Mouse (Mus musculus) cerebellum, adult (tissue): ENCODE measurements around the gene Skp1a.
A peak's percentile ranks its signal among the peaks of the same experiment; 100 is the strongest.

Experiments
- ATAC-seq: cut with Nextera tagmentation; 2 replicates; pipeline ENCODE4 v1.9.2; 2017; ENCODE audit warnings: mild to moderate bottlenecking, moderate library complexity, mixed read lengths; ENCODE audit not compliant: insufficient number of reproducible peaks, low FRiP score, low TSS enrichment

Gene Skp1a

DNA sequence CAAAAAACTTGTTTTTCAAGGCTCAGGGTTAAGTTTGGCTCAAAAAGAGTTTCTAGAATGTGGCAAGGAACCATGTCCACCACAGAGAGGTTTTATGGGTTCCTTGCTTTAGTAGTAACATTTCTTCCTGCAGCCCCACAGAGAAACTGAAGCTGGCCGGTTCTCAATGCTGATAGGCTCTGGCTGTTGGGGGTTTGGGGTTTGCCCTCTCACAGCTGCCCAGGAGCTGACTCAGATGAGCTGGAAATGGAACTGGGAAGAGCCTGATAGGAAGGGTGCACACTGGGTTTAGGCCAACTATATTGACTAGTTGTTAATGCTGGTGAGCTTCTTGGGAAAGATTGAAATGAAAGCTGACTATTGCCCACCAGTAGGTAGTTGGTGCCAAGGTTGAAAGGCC lies 20.9 kb downstream of the Skp1a start:
- ATAC-seq: no peak

DNA sequence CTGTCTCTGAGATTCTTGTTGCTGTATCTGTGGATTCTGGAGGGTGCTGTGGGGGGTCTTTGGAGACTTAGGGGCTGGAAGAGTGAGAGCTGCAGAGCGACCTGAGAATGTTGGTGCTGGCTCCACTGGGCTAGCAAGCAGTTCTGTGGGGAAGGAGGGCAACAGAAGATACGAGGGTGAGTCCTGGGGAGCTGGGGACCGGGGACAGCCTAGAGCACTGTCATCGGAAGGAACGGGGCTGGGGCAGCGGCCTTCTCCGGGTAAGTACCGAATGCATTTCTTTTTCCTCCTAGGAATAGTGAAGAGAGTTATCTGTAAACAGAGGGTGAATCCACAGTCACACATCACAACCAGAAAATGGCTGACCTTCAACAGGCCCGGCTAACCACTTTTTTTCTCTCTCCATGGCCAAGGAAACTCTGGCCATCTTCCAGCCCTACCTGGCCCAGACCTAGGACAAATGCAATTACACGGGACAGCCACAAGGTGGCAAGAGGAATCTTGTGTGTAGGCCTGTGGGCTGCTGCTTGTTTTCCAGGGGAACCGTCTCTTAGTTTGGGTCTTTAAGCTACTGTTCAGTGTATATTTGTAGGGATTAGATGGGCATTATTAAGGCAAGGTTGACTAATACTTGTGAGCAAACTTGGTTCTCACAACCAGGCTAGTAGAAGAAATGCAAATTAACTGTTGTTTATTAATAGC lies 22.0 kb downstream of the Skp1a start:
- peak; percentile 56; the same call in 1 of the 2 replicates for ATAC-seq

DNA sequence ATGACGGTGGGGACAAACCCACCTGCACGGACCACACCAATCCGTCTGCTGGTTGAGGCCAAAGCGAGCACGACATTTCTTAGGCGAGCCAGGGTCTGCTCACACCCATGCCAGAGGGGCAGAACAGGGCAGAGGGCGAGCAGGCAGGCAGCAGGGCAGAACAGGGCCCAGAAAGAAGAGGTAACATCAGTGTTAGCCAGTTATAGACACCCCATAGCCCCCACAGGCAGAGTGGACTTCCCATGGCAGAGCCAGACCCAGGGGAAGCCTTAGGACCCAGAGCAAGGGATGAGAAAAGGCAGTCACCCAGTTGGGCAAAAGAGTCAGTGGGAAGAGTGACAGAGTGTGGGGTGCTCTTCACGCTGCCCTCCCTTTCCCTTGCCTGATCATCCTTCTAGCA lies 23.3 kb downstream of the Skp1a start:
- ATAC-seq: no peak

DNA sequence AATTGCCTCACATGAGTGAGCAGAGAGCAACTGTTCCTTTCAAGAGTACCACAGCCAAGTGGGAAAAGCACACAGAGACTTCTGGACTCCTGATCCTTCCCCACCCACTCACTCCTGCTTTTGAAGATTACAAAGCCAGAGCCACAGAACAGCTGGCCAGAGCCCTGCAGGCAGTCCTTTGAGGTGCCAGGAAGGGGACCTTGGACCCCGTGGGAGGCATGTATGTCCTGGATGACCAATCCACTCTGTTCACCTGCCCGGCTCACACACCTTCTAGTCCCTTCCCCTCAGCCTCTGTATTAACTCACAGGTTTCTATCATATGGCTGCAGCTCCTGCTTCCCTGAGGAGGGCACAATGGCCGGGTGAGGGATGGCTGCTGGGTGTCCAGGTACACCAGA lies 25.6 kb downstream of the Skp1a start:
- ATAC-seq: no peak

DNA sequence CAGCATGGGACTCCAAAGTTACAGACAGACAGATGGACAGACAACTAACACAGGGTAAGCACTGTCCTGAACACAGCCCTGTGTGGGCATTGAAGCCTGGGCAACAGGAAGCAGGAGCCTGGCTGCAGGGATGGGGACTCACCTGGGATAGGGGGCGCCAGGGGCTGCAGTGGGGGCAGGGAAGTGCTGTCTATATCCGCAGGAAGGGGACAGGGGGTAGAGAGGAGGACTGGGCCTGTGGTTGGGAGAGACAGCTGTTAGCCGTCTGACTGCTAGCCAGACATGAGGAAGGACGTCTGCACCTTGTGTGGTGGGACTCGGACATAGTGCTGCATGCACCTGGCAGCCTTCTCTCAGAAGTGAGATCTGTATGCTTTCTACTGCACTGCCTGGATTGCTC lies 26.9 kb downstream of the Skp1a start:
- no peak for ATAC-seq

DNA sequence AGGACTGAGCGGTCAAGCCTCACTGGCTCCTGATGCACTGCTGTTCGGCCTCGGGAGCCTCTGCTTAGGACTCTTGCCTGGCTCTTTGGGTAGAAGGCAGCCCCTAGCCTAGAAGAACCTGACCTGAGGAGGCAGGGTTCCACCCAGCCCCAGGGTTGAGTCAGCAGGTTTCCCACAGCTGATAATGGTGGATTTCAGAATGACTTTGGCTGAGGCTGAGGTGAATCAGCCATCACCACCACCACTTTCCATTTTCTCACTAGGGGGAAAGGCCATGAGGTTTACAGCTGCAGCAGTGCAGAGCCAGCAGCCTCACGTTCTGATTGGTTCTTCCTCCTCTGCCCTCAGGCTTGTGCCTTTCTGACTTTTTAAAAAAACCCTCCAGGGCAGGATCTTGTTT lies 29.1 kb downstream of the Skp1a start:
- ATAC-seq: no peak

DNA sequence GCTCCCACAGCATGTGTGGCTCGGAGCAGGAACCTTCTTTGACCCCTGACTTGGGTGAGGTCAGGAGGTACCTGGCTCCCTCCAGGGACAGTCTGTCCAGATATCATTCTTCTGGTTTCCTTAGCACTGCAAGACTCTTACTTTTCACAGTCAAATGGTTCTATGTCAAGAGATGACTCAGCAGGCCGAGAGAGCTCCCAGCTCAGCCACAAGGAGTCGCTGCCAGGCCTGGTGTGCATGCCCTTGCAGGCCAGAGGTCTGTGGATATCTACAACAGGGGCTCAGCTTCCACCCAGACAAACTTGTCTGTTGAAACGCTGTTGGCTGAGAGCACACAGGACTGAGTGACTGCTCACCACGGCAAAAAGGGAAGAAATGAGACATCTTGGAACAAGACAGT lies 30.1 kb downstream of the Skp1a start:
- ATAC-seq: no peak

DNA sequence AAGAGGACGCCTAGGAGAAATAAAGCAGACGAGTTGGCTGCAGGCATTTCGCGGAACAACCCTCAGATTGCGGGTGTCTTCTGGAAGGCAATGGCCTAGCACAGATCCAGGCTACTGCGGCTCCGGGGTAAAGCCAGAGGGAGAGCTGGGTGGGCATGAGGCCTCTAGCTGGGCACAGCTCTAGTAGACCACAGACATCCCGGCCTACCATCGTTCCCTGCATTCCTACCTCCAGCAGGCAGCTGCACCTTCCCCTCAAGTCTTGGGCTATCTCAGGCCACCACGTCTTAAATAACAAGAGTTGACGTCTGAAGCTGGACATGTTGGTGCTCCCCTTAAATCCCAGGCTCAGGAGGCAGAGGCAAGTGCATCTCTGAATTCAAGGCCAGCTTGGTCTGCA lies 30.5 kb downstream of the Skp1a start:
- no peak for ATAC-seq

DNA sequence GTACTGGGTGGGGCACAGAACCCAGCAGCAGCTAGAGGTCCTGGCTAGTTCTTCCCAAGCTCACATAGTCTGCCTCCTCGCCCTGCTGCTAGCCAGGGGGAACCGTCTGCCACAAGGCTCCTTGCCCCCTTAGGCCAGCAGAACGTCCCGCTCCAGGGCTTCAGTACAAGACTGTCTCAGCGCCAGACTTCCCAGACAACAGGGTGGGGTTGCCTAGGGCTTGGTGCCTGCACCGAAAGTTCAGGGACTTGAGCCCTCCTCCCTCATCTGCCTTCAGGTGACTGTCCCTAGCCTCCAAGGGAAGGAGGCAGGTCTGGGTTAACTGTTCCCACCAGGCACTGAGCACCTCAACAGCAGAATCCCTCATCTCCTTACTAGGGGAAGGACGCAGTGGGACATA lies 33.1 kb downstream of the Skp1a start:
- no peak for ATAC-seq

DNA sequence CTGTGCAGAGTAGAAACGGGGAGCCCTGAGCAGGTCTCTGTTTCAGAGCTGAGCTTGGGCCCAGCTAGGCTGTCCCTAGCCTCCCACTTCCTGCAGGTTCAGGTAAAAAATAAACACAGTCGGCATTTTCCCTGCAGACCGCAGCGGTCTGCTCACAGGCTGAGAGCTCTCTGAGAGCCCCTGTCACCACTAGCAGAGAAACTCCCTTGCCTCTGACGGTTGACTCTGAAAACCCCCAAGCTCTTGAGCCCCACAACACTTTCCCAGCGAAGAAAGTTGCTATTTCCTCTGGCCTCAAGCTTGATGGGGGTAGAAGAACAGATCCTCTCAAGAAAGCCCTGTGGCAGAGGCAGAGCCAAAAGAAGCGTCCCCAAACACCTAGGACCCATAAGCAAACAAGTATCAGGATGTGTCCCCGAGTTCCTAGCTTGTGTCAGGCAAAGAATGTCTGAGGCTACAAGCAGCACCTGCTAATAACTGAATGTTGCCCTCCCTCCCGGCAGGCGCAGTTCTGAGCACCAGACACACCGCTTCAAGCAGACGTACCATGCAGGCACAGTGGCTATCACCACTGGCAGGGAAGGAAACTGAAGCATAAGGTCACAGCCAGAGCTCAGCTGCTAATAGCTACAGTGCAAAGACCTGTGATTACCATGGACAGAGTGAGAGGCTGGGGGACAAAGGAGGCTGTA lies 34.0 kb downstream of the Skp1a start:
- ATAC-seq: no peak

DNA sequence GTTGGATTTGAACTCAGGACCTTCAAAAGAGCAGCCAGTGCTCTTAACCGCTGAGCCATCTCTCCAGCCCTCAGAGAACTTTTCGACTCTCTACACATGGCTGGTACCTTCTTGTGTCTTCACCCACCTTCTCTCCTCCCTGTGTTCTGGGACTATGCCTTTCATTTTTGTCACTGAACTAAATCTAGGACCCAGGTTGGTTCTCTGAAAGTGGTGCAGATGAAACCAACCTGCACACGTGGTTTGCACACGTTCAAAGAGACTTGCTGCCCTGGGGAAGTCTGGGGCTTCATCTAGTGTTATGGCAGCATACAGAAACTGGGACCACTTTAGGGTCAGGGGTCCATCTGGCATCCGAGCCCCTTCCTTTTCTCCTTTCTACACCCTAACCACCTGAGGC lies 35.5 kb downstream of the Skp1a start:
- no peak for ATAC-seq

DNA sequence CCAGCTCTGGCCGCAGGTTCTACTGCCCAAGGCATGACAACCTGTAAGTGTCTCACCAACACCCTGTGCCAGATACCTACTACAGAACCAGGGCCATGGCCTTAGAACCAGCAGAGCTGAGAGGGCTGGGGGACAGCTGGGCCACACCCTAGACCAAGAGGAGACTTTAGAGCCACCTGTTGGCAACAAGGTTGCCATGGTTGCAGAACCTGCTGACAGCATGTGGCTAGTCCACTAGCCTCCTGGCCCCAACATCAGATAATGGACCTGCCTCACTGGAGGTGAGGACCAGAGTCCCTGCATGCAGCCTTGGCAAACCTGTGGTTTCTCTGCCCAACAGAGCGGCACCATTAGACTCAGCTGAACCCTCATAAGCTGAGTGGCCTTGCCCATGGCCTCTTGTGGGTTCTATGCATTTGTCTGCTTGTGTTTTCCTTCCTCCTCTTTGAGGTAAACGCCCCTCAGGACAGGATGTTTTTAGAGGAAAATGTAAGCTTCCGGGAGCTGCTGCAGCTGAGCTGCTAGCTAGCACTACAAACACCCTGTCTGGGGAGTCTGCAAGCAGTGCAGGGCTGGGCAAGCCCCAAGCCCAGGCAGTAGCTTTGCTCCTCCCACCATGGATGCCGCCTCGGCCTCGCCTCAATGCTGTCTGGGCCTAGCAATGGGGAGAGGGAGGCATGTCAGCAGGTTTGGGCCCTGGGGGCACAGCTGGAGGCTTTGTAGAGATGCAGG lies 36.5 kb downstream of the Skp1a start:
- no peak for ATAC-seq

DNA sequence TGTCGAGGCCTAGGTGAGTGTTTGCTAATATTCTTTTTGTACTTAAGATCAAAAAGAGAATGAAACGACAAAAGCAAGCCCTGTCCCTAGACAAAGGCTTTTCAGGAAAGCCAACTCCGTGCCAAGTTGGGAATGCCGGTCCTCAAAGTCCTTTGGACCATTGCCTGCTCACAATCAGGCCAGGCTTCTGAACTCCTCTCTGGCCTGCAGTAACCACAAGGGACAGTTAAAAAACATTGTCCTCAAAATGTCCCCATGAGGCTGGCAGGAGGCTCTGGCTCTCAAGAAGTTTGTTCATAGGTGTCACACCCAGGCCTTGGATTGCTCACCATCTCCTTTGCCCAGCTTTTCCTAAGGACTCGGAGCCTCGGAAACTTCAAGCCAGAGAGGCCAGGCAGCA lies 38.0 kb downstream of the Skp1a start:
- no peak for ATAC-seq

DNA sequence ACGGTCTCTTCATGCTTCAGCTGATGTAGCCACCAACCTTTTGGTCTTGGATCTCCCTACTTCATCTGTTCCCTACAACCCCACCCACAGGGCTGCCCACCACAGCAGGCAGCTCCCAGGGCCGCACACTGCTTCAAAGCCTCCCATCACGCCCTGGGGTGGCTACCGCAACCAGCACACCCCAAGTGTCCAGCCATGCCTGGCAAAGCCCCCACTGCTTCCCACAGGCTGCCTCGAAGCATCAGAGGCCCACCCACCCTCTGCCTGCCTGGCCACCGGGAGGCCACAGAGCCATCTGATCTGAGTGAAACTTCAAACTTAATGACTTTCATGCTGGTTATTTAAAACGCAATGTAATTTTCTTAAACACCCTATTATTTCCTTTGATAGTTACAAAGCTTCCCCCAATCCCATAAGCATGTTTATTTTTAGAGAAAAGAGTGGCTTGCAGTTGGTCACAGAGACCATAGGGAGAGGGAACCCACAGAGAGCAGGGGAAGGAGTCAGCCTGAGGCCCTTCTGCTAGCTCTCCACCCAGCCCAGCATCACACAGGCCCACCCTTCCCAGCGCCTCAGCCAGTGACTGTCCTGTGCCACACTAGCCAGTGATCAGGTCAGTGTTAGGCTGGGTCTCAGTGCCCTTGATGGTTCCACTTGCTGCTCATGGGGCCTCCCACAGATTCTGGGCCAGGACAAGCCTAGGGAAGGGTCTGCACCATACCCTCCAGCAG lies 40.1 kb downstream of the Skp1a start:
- ATAC-seq: no peak

DNA sequence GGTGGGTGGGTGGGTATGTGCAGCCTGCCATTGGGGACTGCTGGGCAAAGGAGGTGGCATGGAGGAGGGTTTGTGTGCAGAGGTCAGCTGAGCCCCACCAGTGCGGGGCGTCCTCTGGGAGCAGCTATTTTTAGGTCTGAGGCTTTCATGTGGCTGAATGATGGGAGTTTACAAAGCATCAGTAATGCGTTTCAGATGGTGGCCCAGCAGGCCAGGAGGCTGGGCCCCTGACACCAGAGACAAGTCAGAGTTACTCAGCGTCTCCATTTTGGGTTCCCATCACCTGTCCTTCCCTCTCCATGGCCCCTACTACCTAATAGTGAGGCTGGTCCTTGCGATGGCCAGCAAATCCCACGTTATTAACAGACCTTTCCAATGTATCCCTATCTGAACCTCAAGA lies 40.8 kb downstream of the Skp1a start:
- no peak for ATAC-seq

DNA sequence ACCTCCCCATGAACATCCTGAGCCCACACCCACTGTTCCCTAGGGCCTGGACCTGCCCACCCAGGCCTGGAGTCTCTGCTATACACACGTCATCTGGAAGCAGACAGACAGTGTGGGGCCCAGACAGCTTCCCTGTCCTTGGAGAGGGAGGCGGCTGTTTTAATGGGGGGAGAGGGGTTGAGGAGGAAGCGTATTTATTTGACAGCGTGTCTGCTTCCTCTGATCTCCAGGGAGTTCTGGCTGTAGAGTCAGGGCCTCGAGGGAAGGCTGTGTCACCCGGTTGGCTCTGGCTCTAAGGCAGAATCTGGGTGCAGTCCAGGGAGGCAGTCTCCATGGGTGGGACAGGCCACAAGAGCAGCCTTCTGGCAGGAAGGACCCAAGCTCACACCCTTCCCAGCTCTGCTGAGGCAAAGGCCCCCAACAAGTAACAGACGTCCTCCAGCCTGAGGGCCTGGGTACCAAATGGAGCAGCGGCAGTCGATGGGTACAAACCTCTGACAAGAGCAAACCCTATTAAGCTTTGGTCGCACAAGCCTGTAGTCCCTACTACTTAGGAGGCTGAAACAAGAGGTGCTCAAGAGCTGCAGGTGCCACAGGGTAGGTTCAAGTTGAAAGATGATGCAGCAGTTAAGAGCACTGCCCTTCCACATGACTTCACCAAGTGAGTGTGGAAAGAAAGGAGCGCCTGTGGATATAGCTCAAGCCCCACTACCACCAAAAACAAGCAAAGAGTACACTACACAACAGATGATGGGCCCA lies 41.6 kb downstream of the Skp1a start:
- ATAC-seq: no peak

DNA sequence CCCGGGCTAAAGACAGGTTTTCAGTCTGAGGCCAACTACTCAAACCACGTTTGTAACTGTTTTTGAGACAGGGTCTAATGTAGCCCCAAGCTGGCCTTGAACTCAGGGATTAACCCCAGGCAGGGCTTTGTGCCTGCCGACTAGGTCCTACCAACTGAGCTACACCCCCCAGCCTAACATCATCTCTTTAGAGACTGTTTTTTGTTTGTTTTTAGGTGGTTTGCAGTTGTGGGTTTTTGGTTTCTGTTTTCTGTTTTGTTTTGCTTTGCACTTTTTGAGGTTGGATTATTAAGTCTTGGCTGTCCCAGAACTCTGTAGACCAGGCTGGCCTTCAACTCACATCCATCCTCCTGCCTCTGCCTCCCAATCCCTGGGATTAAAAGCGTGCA lies 42.1 kb downstream of the Skp1a start:
- no peak for ATAC-seq

DNA sequence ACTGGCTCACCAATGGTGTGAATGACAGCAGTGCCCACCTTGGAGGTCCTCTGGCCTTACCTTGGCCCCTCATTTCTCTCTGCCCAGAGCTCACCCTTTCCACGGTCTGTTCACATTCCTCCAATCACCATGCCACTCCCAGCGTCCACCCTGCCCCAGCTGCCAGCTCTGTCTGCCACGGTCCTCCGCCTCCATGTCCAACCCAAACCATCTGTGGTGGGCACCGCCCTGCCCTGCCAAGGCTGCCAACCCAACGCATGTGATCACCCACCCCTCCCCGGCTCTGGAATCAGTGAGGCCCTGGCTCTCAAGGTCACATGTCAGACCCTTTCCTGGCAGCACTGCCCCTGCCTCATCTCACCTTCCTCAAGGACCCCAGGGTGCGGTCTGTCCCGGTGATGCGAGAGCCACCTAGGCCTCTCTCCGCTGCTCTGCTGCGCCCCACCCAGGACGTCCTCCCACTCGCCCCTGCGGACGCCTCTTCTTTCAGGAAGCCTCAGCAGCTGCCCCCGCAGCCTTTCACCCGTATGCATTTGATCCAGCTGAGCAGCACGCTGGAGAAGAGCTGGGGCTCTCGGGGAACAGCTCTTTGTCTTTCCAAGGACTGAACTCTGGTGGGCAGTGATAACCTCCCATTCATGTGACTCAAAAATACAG lies 42.8 kb downstream of the Skp1a start:
- no peak for ATAC-seq

DNA sequence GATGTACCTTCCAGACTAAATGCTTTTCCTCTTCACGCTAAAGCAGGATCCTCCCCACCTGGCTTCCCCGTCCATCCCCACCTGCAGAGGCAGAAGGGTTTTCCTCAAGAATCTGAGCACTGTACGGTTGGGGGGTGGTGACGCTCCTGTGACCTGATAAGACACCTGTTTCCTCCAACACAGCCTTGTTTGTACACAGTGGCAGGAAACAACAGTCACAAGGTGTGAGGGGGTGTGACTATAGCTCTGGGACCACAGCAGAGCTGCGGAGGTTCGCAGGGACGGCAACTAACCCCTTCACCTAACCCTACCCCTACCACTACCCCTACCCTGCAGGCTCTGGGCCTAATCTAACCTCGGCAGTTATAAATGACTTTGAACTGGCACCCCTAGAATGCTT lies 43.6 kb downstream of the Skp1a start:
- no peak for ATAC-seq
